Mouse (Mus musculus): ENCODE measurements at regions not wholly inside any gene's neighbourhood (a gene's known extent, or its start where the extent isn't known, plus 50 kb on each side); places are given as distances from the start of the nearest gene placed in this dataset.

GRCm38 (mm10) chr5:12926289-12926688, 198.9 kb upstream of the Sema3a start:
- no peak for DNase-seq (ENCODE audit: low spot score)

GRCm38 (mm10) chr5:12927247-12927646, 198.0 kb upstream of the Sema3a start:
- no peak for DNase-seq (ENCODE audit: low spot score)

DNA sequence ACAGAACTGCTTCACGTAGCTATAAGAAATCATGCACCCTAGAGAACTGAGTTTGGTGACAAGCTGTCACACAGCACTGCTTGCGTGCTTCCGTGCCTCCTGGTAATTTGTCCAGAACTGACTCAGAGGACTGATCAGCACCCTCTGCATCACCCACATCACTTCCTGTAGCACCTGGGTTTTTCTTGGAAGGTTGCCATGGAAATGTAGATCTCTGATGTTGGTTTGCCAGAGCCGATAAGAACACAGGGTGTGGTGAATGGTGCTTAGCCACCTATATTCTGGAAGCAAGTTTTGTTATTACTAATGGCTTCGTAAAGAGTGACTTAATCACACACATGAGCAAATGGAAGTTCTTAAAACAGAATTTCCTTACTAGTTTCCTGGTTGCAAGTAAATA, 188.2 kb upstream of the Sema3a start:
- DNase-seq (ENCODE audit: low spot score): peak; percentile 12

DNA sequence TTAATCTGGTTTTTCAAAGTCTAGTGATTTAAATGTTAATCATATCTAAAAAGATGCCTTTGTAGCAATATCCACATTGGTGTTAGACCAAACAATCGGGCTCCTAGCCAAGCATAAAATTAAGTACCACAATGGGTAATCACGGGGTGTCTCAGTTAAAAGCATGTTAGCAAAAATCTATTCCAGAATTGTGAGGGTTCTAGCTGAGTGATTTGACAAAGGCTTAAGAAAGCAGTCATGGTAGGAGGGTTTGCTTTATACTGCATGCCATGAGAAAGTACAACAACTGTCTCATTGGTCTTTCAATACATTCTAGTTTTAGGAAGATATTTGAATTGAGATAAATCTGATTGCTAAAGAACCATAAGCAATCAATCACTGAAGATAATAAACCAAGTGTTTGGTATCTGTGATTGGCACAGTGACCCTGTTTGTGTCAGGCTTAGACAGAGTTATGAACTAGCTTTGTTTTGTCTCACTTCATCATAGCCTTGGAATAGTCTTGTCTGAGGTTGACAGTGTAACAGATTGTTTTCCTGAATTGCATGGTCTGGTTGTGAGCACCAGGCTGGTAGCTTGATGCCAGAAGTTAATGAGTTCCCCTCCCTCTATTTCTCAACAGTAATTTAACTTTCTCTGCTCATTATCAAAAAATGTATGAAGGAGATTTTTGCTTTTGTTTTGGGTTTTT, 186.9 kb upstream of the Sema3a start:
- DNase-seq (ENCODE audit: low spot score): no peak

DNA sequence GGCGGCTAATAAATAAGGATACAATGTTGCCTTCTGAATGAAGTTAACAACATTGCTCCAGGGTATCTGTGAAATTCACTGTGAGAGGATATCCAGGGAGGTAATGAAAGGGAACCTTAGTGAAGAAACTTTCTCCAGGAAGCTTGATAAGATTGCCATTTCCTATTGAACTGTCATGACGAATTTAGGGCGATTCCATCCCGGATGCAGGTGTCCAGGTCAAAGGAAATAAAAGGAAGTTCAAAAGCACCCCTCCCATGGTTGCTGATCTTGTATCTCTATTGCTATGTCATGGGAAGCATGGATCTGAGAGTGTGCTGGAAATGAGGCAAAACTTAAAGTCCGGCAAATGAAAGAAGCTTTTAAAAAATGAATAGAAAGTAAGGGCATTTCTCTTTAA, 180.7 kb upstream of the Sema3a start:
- DNase-seq (ENCODE audit: low spot score): no peak

DNA sequence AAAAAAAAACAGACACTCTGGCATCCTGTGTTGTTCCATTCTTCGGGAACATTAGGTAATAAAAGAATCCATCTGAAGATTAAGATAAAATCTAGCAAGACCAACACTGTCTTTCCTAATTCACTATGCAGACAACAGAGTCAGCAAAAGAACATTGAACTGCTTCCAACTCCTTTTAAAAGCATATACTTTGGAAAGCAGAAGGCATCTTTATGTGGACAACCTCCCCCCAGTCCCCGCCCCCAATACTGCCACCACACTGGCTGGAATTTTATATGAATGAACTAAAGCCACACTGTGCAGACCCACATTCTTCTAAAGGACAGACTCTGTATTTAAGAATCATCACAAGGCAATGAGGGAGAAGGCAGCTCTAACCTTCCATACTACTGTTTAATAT, 176.7 kb upstream of the Sema3a start:
- DNase-seq (ENCODE audit: low spot score): no peak

- DNase-seq (ENCODE audit: low spot score): no peak
These were observed 154.2 kb upstream of the Sema3a start for GRCm38 (mm10) chr5:12970987-12971386.

GRCm38 (mm10) chr5:12973701-12974100, 151.5 kb upstream of the Sema3a start:
- no peak for DNase-seq (ENCODE audit: low spot score)

GRCm38 (mm10) chr5:12976015-12976742, 149.0 kb upstream of the Sema3a start:
- no peak for DNase-seq (ENCODE audit: low spot score)

DNA sequence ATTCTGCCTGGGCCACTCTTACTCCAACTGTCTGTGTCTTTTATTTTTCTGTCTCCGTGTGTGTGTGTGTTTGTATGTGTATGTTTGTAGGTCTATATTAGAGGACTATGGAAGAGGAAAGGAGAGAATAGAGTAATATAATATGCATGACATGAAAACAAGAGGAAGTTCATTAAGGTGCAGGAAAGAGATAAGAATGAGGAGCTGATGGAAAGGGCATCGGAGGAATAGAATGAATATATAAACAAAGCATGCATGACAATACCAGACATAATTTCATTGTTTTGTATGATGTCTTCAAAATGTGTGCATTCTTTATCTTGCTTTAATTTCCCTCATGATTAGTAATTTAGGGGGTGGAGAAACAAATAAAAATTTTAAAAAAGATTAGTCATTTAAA, 147.3 kb upstream of the Sema3a start:
- DNase-seq (ENCODE audit: low spot score): no peak

GRCm38 (mm10) chr5:12993826-12994225, 131.4 kb upstream of the Sema3a start:
- DNase-seq (ENCODE audit: low spot score): no peak

- DNase-seq (ENCODE audit: low spot score): no peak
These were observed 127.8 kb upstream of the Sema3a start for GRCm38 (mm10) chr5:12997440-12997839.

- DNase-seq (ENCODE audit: low spot score): no peak
These were observed 118.1 kb upstream of the Sema3a start for GRCm38 (mm10) chr5:13007132-13007531.

GRCm38 (mm10) chr5:13022270-13022669, 102.9 kb upstream of the Sema3a start:
- no peak for DNase-seq (ENCODE audit: low spot score)

DNA sequence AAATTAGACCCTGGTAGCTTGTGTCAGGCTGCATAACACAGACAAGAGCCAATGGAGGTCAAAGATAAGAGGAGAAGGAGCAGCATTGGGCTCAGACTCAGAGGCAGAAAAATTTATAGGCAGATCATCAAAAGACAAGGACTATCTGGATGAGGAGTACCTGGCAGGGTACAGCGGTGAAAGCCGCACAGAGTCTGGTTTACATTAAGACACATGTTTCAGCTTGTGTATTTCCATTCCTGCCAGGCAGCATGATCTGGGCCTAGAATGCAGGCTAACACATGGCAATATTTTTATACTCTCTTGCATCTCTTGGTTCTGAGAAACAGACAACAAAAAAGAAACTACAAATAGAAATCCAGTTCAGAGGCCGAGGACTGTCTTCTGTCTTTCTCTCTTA, 91.9 kb upstream of the Sema3a start:
- no peak for DNase-seq (ENCODE audit: low spot score)

- DNase-seq (ENCODE audit: low spot score): no peak
These were observed 89.1 kb upstream of the Sema3a start for GRCm38 (mm10) chr5:13036127-13036526.

DNA sequence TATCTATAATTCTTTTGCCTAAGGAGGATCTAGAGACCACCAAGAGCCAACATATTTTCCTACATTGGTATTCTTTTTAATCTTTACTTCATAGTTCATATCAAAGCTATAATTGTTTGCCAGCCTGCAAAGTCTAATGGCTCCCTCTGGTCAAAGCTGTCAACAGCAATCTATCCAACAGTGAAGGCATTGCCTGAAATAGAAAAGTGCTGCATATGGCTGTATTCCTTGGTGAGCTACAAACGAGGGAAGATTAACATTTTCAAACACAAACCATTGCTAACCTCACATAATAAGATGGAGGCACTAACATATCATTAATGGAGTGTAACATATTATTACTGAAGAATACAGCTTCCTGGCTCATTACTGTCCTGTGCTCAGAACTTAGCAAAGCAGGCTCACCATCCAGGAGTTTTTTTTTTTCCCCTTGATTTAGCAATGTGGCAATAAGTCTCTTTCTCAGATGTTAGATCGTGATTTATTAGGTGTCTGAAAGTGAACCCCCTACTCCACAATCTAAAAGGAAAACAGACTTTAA, 66.3 kb upstream of the Sema3a start:
- DNase-seq (ENCODE audit: low spot score): no peak

- no peak for DNase-seq (ENCODE audit: low spot score)
These were observed 58.3 kb upstream of the Sema3a start for GRCm38 (mm10) chr5:13066942-13067341.
